Mouse (Mus musculus) lung, embryonic 15.5 days (tissue): ENCODE measurements around the gene Wnt9a. TPM values are rescaled to one million over a fixed set of nuclear protein-coding genes. Genes with fewer than 3 reads are reported as not detected.
"Not testable (repeated sequence)": the region's sequence is repeated elsewhere in the genome, so short reads cannot be mapped to it uniquely, and the experiment has no call there.

Experiments
- ATAC-seq: fragments of 200-750 bp; cut with Nextera tagmentation; 2 replicates; pipeline ENCODE4 v1.8.0; 2017; ENCODE audit warnings: moderate number of reproducible peaks, borderline replicate concordance; ENCODE audit not compliant: low FRiP score, low TSS enrichment; ENCODE audit errors: extremely low read depth
- H3K27ac ChIP-seq: fragments of 300-500 bp; sonication (generic); 2 replicates; pipeline ENCODE4 v1.5.1; 2015; ENCODE audit warnings: moderate library complexity, mild to moderate bottlenecking, inconsistent platforms
- H3K27me3 ChIP-seq: fragments of 300-500 bp; sonication (generic); 2 replicates; pipeline ENCODE4 v1.6.1; 2015; ENCODE audit warnings: inconsistent platforms
- H3K36me3 ChIP-seq: fragments of 300-500 bp; sonication (generic); 2 replicates; pipeline ENCODE4 v1.6.1; 2015; ENCODE audit warnings: inconsistent platforms
- H3K4me1 ChIP-seq: fragments of 300-500 bp; sonication (generic); 2 replicates; pipeline ENCODE4 v1.6.1; 2015; ENCODE audit warnings: inconsistent platforms
- H3K4me2 ChIP-seq: fragments of 300-500 bp; sonication (generic); 2 replicates; pipeline ENCODE4 v1.6.1; 2015; ENCODE audit warnings: inconsistent platforms, mild to moderate bottlenecking, moderate library complexity
- H3K4me3 ChIP-seq: fragments of 300-500 bp; sonication (generic); 2 replicates; pipeline ENCODE4 v1.5.1; 2015; ENCODE audit warnings: mild to moderate bottlenecking, inconsistent platforms
- H3K9ac ChIP-seq: fragments of 300-500 bp; sonication (generic); 2 replicates; pipeline ENCODE4 v1.6.1; 2015; ENCODE audit warnings: inconsistent platforms
- H3K9me3 ChIP-seq: fragments of 300-500 bp; sonication (generic); 2 replicates; pipeline ENCODE4 v1.6.1; 2016; ENCODE audit warnings: inconsistent platforms
- WGBS: fragments of 180-500 bp; shearing (Covaris S2); methylation state at CpG from one replicate; pipeline ENCODE4 v1.1.7; 2015; 5-methylcytosine and 5-hydroxymethylcytosine counted together
- polyA plus RNA-seq: library from polyadenylated mRNA; unstranded; fragments of >200 nt; fragmentation: Nextera tagmentation; extraction: Ambion mirVana; gene quantifications from 2 replicates; pipeline ENCODE4 v1.2.1, GENCODE M21; 2015

Wnt9a gene
- polyA plus RNA-seq, 1 experiment from 2014 or later, result 3.0 TPM

- no peak overlapping the region for H3K27ac ChIP-seq
- H3K9me3 ChIP-seq, result no peaks in the 10 kb centered on the region
- 79% methylated on average over 5 of the region's 5 CpGs for WGBS
- H3K9ac ChIP-seq, result no peak overlapping the region
- H3K36me3 ChIP-seq, result no peaks in the 10 kb centered on the region
- no peaks in the 10 kb centered on the region for H3K4me1 ChIP-seq
- no peak overlapping the region for H3K4me2 ChIP-seq
- no peak overlapping the region for H3K4me3 ChIP-seq
- no peak for ATAC-seq
- no peaks in the 10 kb centered on the region for H3K27me3 ChIP-seq
Observed at GRCm38 (mm10) chr11:59342956-59343355, 36.2 kb downstream of the Wnt9a start.

DNA sequence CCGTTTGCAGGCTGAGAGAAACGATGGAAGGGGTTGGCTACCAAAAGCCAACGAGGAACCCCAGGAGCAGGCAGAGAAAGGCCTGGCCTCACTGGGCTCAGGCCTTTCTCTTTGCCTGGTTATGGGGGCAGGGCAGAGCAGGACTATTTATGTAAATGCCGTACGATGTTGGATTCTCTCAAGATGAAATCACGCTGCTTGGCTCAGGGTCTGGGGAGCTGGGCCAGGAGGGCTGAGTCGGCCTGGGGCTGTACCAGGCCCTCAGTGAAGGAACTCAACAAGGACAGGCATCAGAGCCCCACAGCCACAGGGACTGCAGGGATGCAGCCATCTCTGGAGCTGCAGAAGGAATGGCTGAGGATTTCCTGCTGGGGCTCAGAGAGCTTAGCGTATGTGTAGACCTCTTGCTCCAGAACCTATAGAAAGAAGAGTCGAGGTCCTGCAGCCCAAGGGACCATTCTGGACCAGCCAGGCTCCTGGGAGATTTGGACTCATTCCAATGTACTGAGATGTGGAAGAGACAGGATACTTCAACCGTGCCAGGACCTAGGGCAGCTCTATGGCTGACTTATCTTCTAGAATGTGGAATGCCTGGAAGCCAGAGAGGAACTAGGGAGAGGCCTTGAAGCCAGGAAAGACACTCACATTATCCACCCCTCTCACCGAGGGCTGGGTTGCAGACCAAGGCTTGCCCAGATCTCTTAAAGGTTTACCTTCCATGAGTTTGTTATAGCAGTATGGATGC lies 39.6 kb downstream of the Wnt9a start:
- no peaks in the 10 kb centered on the region for H3K9me3 ChIP-seq
- no peak overlapping the region for H3K9ac ChIP-seq
- no peaks in the 10 kb centered on the region for H3K27me3 ChIP-seq
- H3K4me1 ChIP-seq, result 0 out of 2 replicates have a peak, but pooled peaks cover 7% of the 10 kb centered on the region
- no peaks in the 10 kb centered on the region for H3K36me3 ChIP-seq
- ATAC-seq, result peak; percentile 44; the same call in 1 of the 2 replicates
- no peak overlapping the region for H3K4me3 ChIP-seq
- 48% methylated on average over 11 of the region's 11 CpGs for WGBS
- H3K4me2 ChIP-seq, result no peak overlapping the region
- peak overlapping the region; percentile 46; the same call in 1 of the 2 replicates for H3K27ac ChIP-seq

- no peaks in the 10 kb centered on the region for H3K9me3 ChIP-seq
- 68% methylated on average over 2 of the region's 2 CpGs for WGBS
- no peak overlapping the region for H3K4me3 ChIP-seq
- no peaks in the 10 kb centered on the region for H3K36me3 ChIP-seq
- H3K27ac ChIP-seq, result no peak overlapping the region
- ATAC-seq, result no peak
- no peaks in the 10 kb centered on the region for H3K27me3 ChIP-seq
- no peak overlapping the region for H3K9ac ChIP-seq
- 0 out of 2 replicates have a peak, but pooled peaks cover 7% of the 10 kb centered on the region for H3K4me1 ChIP-seq
- no peak overlapping the region for H3K4me2 ChIP-seq
Observed at GRCm38 (mm10) chr11:59350326-59350725, 43.6 kb downstream of the Wnt9a start.

GRCm38 (mm10) chr11:59354793-59355192 lies 48.1 kb downstream of the Wnt9a start:
- Histone ChIP-seq H3K4me2 (no peak overlapping the region), H3K9me3 (no peaks in the 10 kb centered on the region), H3K4me3 (no peak overlapping the region), H3K27ac (no peak overlapping the region), H3K27me3 (no peaks in the 10 kb centered on the region), H3K9ac (no peak overlapping the region), H3K4me1 (0 out of 2 replicates have a peak, but pooled peaks cover 7% of the 10 kb centered on the region), H3K36me3 (no peaks in the 10 kb centered on the region)
- no peak for ATAC-seq
- 85% methylated on average over 4 of the region's 4 CpGs for WGBS

GRCm38 (mm10) chr11:59356874-59357289 lies 50.2 kb downstream of the Wnt9a start:
- no peaks in the 10 kb centered on the region for H3K9me3 ChIP-seq
- no peak for ATAC-seq
- H3K4me2 ChIP-seq, result no peak overlapping the region
- no peaks in the 10 kb centered on the region for H3K36me3 ChIP-seq
- 48% methylated on average over 11 of the region's 11 CpGs for WGBS
- no peaks in the 10 kb centered on the region for H3K4me1 ChIP-seq
- H3K4me3 ChIP-seq, result no peak overlapping the region
- no peaks in the 10 kb centered on the region for H3K27me3 ChIP-seq
- no peak overlapping the region for H3K9ac ChIP-seq
- H3K27ac ChIP-seq, result no peak overlapping the region

DNA sequence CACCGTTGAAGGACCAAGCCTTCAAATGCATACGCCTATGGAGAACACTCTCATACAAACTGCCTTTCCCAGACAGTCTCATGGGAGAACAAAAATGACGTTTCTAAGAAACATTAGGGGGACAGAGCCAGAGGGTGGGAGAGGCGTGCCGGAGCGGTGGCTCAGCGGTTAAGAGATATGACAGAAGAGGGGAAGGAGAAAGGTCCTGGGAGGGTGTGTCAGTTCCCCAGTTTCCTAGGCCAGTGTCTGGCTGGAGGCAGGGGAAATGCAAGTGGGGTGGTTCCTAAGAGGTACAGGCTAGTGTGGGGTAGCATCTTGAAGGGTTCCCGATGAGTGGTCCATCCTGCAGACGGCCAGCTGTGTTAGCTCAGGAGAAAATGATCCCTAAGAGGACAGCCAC lies 54.6 kb downstream of the Wnt9a start:
- 76% methylated on average over 9 of the region's 9 CpGs for WGBS
- H3K36me3 ChIP-seq, result no peaks in the 10 kb centered on the region
- no peak overlapping the region for H3K4me3 ChIP-seq
- no peak overlapping the region for H3K9ac ChIP-seq
- H3K4me1 ChIP-seq, result peaks cover 15% of the 10 kb centered on the region
- H3K27ac ChIP-seq, result no peak overlapping the region
- no peaks in the 10 kb centered on the region for H3K9me3 ChIP-seq
- no peak overlapping the region for H3K4me2 ChIP-seq
- ATAC-seq, result no peak
- H3K27me3 ChIP-seq, result no peaks in the 10 kb centered on the region

- Histone ChIP-seq H3K4me2 (no peak overlapping the region), H3K36me3 (no peaks in the 10 kb centered on the region), H3K4me1 (peaks cover 15% of the 10 kb centered on the region), H3K9me3 (no peaks in the 10 kb centered on the region), H3K27ac (peak overlapping the region; percentile 88), H3K27me3 (no peaks in the 10 kb centered on the region), H3K9ac (0 out of 2 replicates have a peak overlapping the region, but pooled peaks have one; percentile 17), H3K4me3 (no peak overlapping the region)
- ATAC-seq, result peak; percentile 27; the same call in 1 of the 2 replicates
- 63% methylated on average over 9 of the region's 9 CpGs for WGBS
Observed at GRCm38 (mm10) chr11:59364007-59364406, 57.3 kb downstream of the Wnt9a start.

GRCm38 (mm10) chr11:59364417-59364816 lies 57.7 kb downstream of the Wnt9a start:
- WGBS, result 27% methylated on average over 3 of the region's 3 CpGs
- Histone ChIP-seq H3K9me3 (no peaks in the 10 kb centered on the region), H3K4me1 (peaks cover 15% of the 10 kb centered on the region), H3K27me3 (no peaks in the 10 kb centered on the region), H3K9ac (0 out of 2 replicates have a peak overlapping the region, but pooled peaks have one; percentile 17), H3K4me3 (no peak overlapping the region), H3K36me3 (no peaks in the 10 kb centered on the region), H3K27ac (peak overlapping the region; percentile 88), H3K4me2 (no peak overlapping the region)
- ATAC-seq, result peak; percentile 85

DNA sequence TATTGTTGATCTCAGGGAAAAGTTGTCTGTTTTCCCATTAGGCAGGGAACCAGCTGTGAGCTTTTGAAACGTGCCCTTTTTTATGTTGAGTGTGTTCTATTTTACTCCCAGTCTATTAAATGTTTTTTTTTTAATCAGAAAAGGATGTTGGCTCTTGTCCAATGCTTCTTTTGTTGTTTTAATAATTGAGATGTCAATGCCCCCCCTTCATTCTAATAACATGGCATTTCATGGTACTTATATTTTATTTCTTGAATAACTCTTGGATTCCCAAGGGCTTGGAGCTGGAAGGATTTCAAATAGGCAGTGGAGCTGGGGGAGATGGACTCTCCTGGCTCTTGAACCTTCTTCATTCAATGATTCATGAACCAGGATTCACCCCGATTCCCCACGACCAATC lies 59.3 kb downstream of the Wnt9a start:
- 65% methylated on average over 3 of the region's 3 CpGs for WGBS
- Histone ChIP-seq H3K36me3 (no peaks in the 10 kb centered on the region), H3K4me2 (no peak overlapping the region), H3K9me3 (no peaks in the 10 kb centered on the region), H3K27ac (no peak overlapping the region; the same call in 1 of the 2 replicates), H3K4me1 (peaks cover 15% of the 10 kb centered on the region), H3K9ac (no peak overlapping the region), H3K4me3 (no peak overlapping the region), H3K27me3 (no peaks in the 10 kb centered on the region)
- no peak for ATAC-seq

GRCm38 (mm10) chr11:59366633-59367032 lies 59.9 kb downstream of the Wnt9a start:
- H3K9me3 ChIP-seq, result no peaks in the 10 kb centered on the region
- no peak overlapping the region for H3K4me3 ChIP-seq
- H3K27me3 ChIP-seq, result no peaks in the 10 kb centered on the region
- peaks cover 15% of the 10 kb centered on the region for H3K4me1 ChIP-seq
- no peaks in the 10 kb centered on the region for H3K36me3 ChIP-seq
- ATAC-seq, result no peak
- H3K9ac ChIP-seq, result no peak overlapping the region
- 34% methylated on average over 3 of the region's 3 CpGs for WGBS
- no peak overlapping the region; the same call in 1 of the 2 replicates for H3K27ac ChIP-seq
- H3K4me2 ChIP-seq, result no peak overlapping the region

- H3K4me1 ChIP-seq, result peaks cover 15% of the 10 kb centered on the region
- 74% methylated on average over 4 of the region's 4 CpGs for WGBS
- H3K4me3 ChIP-seq, H3K27ac ChIP-seq, H3K27me3 ChIP-seq, ATAC-seq, H3K9ac ChIP-seq, H3K36me3 ChIP-seq, H3K9me3 ChIP-seq, H3K4me2 ChIP-seq: not testable (repeated sequence)
Observed at GRCm38 (mm10) chr11:59367955-59368354, 61.2 kb downstream of the Wnt9a start.

GRCm38 (mm10) chr11:59369848-59370247 lies 63.1 kb downstream of the Wnt9a start:
- Histone ChIP-seq H3K27me3 (no peaks in the 10 kb centered on the region), H3K4me3 (no peak overlapping the region), H3K9me3 (no peaks in the 10 kb centered on the region), H3K36me3 (no peaks in the 10 kb centered on the region), H3K9ac (no peak overlapping the region), H3K4me1 (peaks cover 4% of the 10 kb centered on the region; the same call in 1 of the 2 replicates), H3K27ac (no peak overlapping the region), H3K4me2 (no peak overlapping the region)
- ATAC-seq, result no peak
- WGBS, result 64% methylated on average over 11 of the region's 11 CpGs
